Mouse (Mus musculus) liver, embryonic 11.5 days (tissue): ENCODE data around the gene Tlr5. TPM values are rescaled to one million over a fixed set of nuclear protein-coding genes. Genes with fewer than 3 reads are reported as not detected.

Experiments
- ATAC-seq: fragments of 200-750 bp; cut with Nextera tagmentation; replicated peaks from 2 replicates; pipeline ENCODE4 v1.8.0; 2017; ENCODE audit warnings: moderate number of reproducible peaks, mild to moderate bottlenecking, moderate TSS enrichment, moderate library complexity; ENCODE audit not compliant: low FRiP score
- DNase-seq: peaks from one replicate; pipeline ENCODE4 v3.0.0-alpha.2; 2017; ENCODE audit warnings: low spot score
- H3K27ac ChIP-seq: fragments of 300-500 bp; sonication (generic); 2 replicates; pipeline ENCODE4 v1.5.1; 2014; ENCODE audit warnings: mild to moderate bottlenecking, low read depth, low read length, control low read depth
- H3K27me3 ChIP-seq: fragments of 300-500 bp; sonication (generic); replicated peaks from 2 replicates; pipeline ENCODE4 v1.6.1; 2014; ENCODE audit warnings: low read length, mixed read lengths; ENCODE audit not compliant: control insufficient read depth, insufficient read depth
- H3K36me3 ChIP-seq: fragments of 300-500 bp; sonication (generic); 2 replicates; pipeline ENCODE4 v1.6.1; 2014; ENCODE audit warnings: mild to moderate bottlenecking, low read length, moderate library complexity, mixed read lengths; ENCODE audit not compliant: control insufficient read depth, insufficient read depth
- H3K4me1 ChIP-seq: fragments of 300-500 bp; sonication (generic); replicated peaks from 2 replicates; pipeline ENCODE4 v1.6.1; 2014; ENCODE audit warnings: low read length, mixed read lengths; ENCODE audit not compliant: control insufficient read depth, insufficient read depth
- H3K4me2 ChIP-seq: fragments of 300-500 bp; sonication (generic); 2 replicates; pipeline ENCODE4 v1.6.1; 2014; ENCODE audit warnings: mild to moderate bottlenecking, control low read depth, moderate library complexity
- H3K4me3 ChIP-seq: fragments of 300-500 bp; sonication (generic); 2 replicates; pipeline ENCODE4 v1.5.1; 2014; ENCODE audit warnings: low read depth, low read length, control low read depth
- H3K9ac ChIP-seq: fragments of 300-500 bp; sonication (generic); 2 replicates; pipeline ENCODE4 v1.6.1; 2014; ENCODE audit warnings: low read depth, low read length, control low read depth
- H3K9me3 ChIP-seq: fragments of 300-500 bp; sonication (generic); 2 replicates; pipeline ENCODE4 v1.6.1; 2016; ENCODE audit warnings: low read length, inconsistent platforms, mixed read lengths; ENCODE audit not compliant: control insufficient read depth
- WGBS: fragments of 180-500 bp; shearing (Covaris S2); extraction: QIAGEN DNeasy Blood & Tissue Kit; methylation state at CpG from one replicate; pipeline ENCODE4 v1.1.7; 2014; 5-methylcytosine and 5-hydroxymethylcytosine counted together
- polyA plus RNA-seq: library from polyadenylated mRNA; unstranded; fragments of >200 nt; fragmentation: Nextera tagmentation; extraction: Ambion mirVana; gene quantifications from 2 replicates; pipeline ENCODE4 v1.2.1, GENCODE M21; 2014

Tlr5 gene
- 0.48 and 0.49 TPM in 2 replicates for polyA plus RNA-seq

DNA sequence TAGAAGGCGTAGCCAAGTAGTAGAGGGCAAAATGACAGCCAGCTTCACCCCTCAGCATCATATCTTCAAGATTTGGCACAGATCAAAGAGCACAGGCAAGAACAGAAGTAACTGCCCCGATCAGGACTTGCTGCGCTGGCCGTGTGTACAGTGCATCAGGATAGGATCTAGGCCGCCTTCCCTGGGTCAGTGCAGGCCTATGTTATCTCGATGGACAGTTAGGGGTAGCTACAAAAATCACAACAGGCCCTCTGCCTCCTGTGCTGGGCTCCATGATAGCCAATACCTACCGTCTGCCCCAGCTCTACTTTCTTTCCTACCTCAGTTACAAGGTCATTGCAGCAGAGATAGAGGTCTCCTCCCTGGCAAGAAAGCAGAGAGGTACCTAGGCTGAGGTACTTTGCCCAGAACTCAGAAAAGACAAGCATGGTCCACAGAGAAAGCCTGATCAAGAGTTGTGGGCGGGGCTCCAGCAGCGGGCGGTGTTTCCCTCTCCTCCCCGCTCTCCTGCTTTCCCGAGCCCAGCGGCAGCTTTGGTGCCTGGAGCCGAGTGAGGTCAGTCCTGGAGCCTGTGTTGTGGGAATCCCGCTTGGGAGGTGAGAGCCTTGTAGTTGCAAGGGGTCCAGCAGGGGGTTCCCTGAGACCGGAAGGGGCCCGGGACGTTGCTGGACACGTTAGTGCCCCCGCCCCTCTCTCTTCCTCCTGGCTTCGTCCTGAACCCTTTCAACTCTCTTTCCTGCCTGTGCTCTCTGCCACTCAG lies at the start of gene Tlr5:
Tlr5 (plus strand) TSS at position 502 of the 760 bp plus-strand sequence.
- Histone ChIP-seq H3K27ac (no peak within 1 kb of the TSS), H3K9me3 (no peaks in the 10 kb centered on the region), H3K4me2 (peak within 1 kb of the TSS; percentile 77), H3K4me3 (peak within 1 kb of the TSS; percentile 38), H3K9ac (peak within 1 kb of the TSS; percentile 55; the same call in 1 of the 2 replicates), H3K27me3 (peaks cover 11% of the 10 kb centered on the region), H3K4me1 (peaks cover 13% of the 10 kb centered on the region), H3K36me3 (no peaks in the 10 kb centered on the region)
- WGBS, result 15% methylated on average over 21 of the region's 21 CpGs
- ATAC-seq (no peak; the same call in 1 of the 2 replicates), DNase-seq (peak; percentile 61)

DNA sequence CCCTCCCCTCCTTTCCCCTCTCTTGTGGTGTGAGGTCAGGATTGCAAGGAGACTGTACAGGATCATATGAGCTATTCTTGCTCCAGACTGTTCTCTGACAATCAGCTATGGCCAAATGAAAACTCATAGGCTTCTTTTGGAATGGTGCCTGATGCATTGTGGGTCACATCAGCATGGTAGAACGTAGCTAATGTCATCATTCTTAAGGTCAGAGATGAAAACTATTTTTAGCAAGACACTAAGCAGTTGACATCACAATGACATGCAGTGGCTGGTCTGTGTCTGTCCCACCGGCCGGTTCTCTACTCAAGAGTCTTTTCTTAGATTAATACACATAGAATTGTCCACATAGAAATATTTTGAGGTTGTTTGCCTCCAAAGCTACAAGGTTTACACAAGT lies 48.9 kb upstream of the Tlr5 start:
- H3K4me3 ChIP-seq, result no peak overlapping the region
- H3K4me2 ChIP-seq, result no peak overlapping the region
- 69% methylated on average over 3 of the region's 3 CpGs for WGBS
- no peak for DNase-seq
- no peak overlapping the region for H3K9ac ChIP-seq
- H3K36me3 ChIP-seq, result no peaks in the 10 kb centered on the region
- H3K4me1 ChIP-seq, result peaks cover 9% of the 10 kb centered on the region
- H3K9me3 ChIP-seq, result no peaks in the 10 kb centered on the region
- no peak for ATAC-seq
- H3K27me3 ChIP-seq, result no peaks in the 10 kb centered on the region
- H3K27ac ChIP-seq, result no peak overlapping the region

DNA sequence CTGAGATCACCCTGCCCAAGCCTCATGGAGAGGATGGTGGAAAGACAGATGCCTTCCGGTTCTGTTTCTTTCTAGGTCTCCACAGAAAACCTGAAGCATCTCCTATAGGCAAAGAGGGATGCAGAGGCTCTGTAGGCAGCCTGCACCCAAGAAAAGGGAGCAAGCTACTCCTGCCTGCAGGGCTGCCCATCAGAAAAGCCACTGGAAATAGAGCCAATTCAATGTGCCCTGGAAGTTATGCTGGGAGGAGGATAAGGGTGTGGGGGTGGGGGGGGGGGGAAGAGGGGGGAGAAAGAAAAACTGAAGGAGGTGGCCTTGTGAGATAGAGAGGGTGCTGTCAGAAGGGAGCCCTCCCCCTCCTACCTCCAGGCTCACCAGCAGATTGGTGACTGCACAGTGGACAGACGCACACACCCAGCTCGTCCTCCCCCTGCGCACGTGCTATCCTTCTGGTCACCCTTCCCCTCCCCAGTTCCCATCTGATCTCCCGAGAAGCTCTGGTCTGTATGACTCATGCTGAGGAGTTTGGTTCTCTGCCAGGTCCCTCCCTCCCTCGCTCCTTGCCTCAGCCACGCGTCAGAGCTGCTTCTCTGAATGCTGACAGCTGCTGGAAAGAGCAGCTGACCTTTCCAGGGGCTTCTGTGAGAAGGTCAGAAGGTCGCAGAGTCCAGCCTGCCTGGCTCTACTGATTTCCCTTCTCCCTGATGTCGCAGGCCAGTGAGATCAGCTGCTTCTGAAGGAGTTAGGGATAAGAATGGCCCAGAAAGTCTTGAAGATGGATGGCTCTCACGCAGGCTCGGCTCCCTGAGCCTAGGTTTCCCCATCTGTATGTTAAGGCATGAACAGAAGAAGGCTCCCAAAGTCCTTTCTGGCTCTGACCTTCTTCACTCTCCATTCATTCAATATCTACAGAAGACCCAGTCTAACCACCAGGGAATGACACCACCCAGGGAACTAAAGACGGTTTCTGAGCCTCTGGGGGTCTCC lies 46.2 kb upstream of the Tlr5 start:
- no peaks in the 10 kb centered on the region for H3K36me3 ChIP-seq
- H3K9me3 ChIP-seq, result no peaks in the 10 kb centered on the region
- peak; percentile 71 for DNase-seq
- H3K27me3 ChIP-seq, result no peaks in the 10 kb centered on the region
- peaks cover 9% of the 10 kb centered on the region for H3K4me1 ChIP-seq
- no peak overlapping the region for H3K9ac ChIP-seq
- H3K27ac ChIP-seq, result 0 out of 2 replicates have a peak overlapping the region, but pooled peaks have one; percentile 13
- WGBS, result 19% methylated on average over 14 of the region's 14 CpGs
- peak; percentile 73 for ATAC-seq
- no peak overlapping the region for H3K4me2 ChIP-seq
- no peak overlapping the region for H3K4me3 ChIP-seq

DNA sequence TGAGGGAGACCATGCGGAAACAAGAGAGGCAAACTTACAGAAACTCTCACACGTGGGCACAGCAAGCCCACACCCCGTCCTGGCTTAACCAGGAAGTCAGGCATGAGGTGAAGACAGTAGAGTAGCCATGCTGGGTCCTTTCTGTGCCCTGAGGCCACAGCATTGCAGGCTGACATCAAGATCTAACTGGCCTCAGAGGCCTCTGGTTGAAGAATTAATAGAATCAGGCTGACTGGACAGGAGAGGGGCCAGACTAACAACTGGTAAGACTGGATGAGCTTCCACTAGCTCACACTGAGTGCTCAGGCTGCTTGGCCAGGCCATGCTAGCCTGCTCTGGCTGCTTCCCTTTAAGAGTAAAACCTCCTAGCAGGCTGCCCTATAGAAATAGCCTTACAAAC lies 45.5 kb upstream of the Tlr5 start:
- Histone ChIP-seq H3K4me1 (peaks cover 9% of the 10 kb centered on the region), H3K9ac (no peak overlapping the region), H3K27me3 (no peaks in the 10 kb centered on the region), H3K4me2 (no peak overlapping the region), H3K27ac (0 out of 2 replicates have a peak overlapping the region, but pooled peaks have one; percentile 13), H3K9me3 (no peaks in the 10 kb centered on the region), H3K4me3 (no peak overlapping the region), H3K36me3 (no peaks in the 10 kb centered on the region)
- DNase-seq (no peak), ATAC-seq (no peak)
- 61% methylated on average over 3 of the region's 3 CpGs for WGBS

DNA sequence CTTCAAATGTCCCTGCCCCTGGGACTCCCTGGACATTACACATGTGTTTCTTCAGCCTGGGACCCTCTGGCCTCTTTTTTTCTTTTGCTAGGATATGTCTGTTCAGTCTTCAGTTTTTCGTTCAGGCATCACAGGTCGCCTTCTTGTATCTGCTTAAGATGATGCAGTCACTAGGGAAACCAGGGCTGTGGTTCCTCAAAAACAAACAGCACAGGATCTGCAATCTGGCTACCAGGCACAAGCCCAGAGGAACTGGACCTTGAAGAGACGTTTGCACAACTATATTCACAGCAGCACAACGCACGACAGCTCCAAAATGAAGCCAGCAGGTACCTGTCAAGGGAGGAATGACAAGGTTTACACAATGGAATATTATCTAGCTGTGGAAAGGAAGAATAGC lies 45.0 kb upstream of the Tlr5 start:
- Histone ChIP-seq H3K27me3 (no peaks in the 10 kb centered on the region), H3K27ac (no peak overlapping the region), H3K36me3 (no peaks in the 10 kb centered on the region), H3K4me1 (peaks cover 9% of the 10 kb centered on the region), H3K9me3 (no peaks in the 10 kb centered on the region), H3K4me3 (no peak overlapping the region), H3K9ac (no peak overlapping the region), H3K4me2 (no peak overlapping the region)
- DNase-seq, result no peak
- WGBS, result 72% methylated on average over 5 of the region's 5 CpGs
- ATAC-seq, result no peak

DNA sequence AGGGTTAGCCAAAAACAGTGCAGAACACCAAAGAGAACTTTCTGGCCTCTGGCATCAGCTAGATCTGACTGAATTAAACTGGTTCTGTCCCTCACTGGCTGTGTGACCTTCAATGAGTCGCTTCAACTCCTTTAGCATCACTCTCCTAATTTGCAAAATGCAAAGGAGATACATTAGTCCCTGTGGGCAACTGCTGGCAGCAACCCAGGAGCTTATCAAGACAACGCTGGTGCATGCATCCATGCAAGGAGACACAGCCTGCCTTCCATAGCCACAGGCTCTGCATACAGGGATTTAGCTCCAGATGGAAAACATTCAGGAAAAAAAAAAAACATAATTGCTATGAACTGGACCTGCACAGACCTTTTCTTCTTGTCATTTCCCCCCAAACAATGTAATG lies 42.0 kb upstream of the Tlr5 start:
- H3K27me3 ChIP-seq, result no peaks in the 10 kb centered on the region
- no peaks in the 10 kb centered on the region for H3K9me3 ChIP-seq
- DNase-seq, result no peak
- H3K36me3 ChIP-seq, result no peaks in the 10 kb centered on the region
- WGBS, result 65% methylated on average over 2 of the region's 2 CpGs
- ATAC-seq, result no peak
- H3K4me2 ChIP-seq, result no peak overlapping the region
- H3K9ac ChIP-seq, result no peak overlapping the region
- peaks cover 9% of the 10 kb centered on the region for H3K4me1 ChIP-seq
- H3K27ac ChIP-seq, result no peak overlapping the region
- H3K4me3 ChIP-seq, result no peak overlapping the region

DNA sequence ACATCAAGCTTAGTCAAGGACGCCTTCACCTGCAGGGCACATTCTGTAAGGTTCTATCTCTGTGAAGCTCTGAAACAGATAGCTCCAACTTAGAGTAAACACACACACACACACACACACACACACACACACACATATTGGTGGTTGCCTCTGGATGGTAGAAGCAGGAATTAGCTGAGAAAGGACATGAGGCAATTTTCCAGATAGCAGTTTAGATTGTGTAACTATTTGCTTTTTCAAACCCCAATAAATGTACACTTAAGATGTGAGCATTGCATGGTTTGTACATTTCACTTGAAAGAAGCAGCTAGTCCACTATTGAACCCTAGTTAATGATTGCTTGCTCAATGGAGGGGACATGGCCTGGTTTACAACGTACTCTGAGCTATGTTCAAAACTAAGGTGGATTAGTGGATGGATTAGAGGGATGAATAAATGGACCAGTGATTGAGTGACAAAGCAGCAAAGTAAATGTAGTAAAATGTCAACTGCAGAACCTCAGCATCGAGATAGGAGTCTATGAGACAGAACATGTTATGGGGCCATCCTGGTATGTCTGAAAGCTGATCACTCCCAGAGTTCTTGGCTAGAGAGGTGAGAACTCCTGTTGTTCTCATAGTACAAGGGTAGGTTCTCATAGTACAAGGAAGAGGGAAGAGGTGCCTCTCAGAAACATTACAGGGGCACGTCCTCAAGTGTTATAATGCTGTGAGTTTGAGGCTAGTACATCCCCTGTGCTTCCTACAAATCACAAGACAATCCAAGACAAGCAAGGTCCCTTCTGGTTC lies 40.3 kb upstream of the Tlr5 start:
- Histone ChIP-seq H3K27me3 (no peaks in the 10 kb centered on the region), H3K4me3 (no peak overlapping the region), H3K9me3 (no peaks in the 10 kb centered on the region), H3K4me2 (no peak overlapping the region), H3K9ac (no peak overlapping the region), H3K27ac (no peak overlapping the region), H3K4me1 (no peaks in the 10 kb centered on the region), H3K36me3 (no peaks in the 10 kb centered on the region)
- DNase-seq (no peak), ATAC-seq (no peak; the same call in 1 of the 2 replicates)
- WGBS, result 76% methylated on average over 4 of the region's 4 CpGs

DNA sequence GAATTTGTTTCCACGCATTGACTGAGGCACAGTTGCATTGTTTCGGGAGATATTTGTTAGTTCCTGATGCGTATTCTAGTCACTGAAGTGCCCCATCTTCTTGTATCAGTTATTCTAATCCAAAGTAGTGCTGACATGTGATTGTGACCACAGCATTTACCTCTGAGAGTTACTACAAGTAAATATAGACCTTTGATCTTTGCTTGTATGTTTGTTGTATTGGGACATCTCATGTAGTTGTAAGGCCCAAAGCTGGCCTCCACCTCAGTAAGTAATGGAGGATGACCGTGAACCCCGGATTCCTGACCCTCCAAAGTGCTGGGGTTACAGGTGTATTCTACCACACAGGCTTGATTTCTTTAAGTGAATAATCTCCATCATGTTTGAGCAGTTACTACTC lies 38.4 kb upstream of the Tlr5 start:
- no peaks in the 10 kb centered on the region for H3K36me3 ChIP-seq
- WGBS, result 80% methylated on average over 5 of the region's 5 CpGs
- no peak for ATAC-seq

More for the DNA sequence above, 38.4 kb upstream of the Tlr5 start:
- H3K27me3 ChIP-seq, result no peaks in the 10 kb centered on the region
- H3K27ac ChIP-seq, result no peak overlapping the region
- no peak for DNase-seq
- no peak overlapping the region for H3K4me3 ChIP-seq
- no peaks in the 10 kb centered on the region for H3K4me1 ChIP-seq
- no peak overlapping the region for H3K9ac ChIP-seq
- no peak overlapping the region for H3K4me2 ChIP-seq
- H3K9me3 ChIP-seq, result no peaks in the 10 kb centered on the region
